Mouse (Mus musculus): ENCODE measurements around the gene Ripor2.

GRCm38 (mm10) chr13:24721502-24721901 is 139.5 kb downstream of the Ripor2 start:
- TF ChIP-seq CTCF (IDR thresholded peaks at IDR 0.05; ENCODE audit: low read depth) (no peak), EP300 (IDR thresholded peaks at IDR 0.05; ENCODE audit: low read depth) (no peak)
